Mouse (Mus musculus) lung, embryonic 15.5 days (tissue): ENCODE results near the gene Ctsg. TPM values are rescaled to one million over a fixed set of nuclear protein-coding genes. Genes with fewer than 3 reads are reported as not detected.
"Not testable (repeated sequence)": the region's sequence is repeated elsewhere in the genome, so short reads cannot be mapped to it uniquely, and the experiment has no call there.

Experiments used
- ATAC-seq: fragments of 200-750 bp; cut with Nextera tagmentation; 2 replicates; pipeline ENCODE4 v1.8.0; 2017; ENCODE audit warnings: moderate number of reproducible peaks, borderline replicate concordance; ENCODE audit not compliant: low FRiP score, low TSS enrichment; ENCODE audit errors: extremely low read depth
- H3K27ac ChIP-seq: fragments of 300-500 bp; sonication (generic); 2 replicates; pipeline ENCODE4 v1.5.1; 2015; ENCODE audit warnings: moderate library complexity, mild to moderate bottlenecking, inconsistent platforms
- H3K27me3 ChIP-seq: fragments of 300-500 bp; sonication (generic); 2 replicates; pipeline ENCODE4 v1.6.1; 2015; ENCODE audit warnings: inconsistent platforms
- H3K36me3 ChIP-seq: fragments of 300-500 bp; sonication (generic); 2 replicates; pipeline ENCODE4 v1.6.1; 2015; ENCODE audit warnings: inconsistent platforms
- H3K4me1 ChIP-seq: fragments of 300-500 bp; sonication (generic); 2 replicates; pipeline ENCODE4 v1.6.1; 2015; ENCODE audit warnings: inconsistent platforms
- H3K4me2 ChIP-seq: fragments of 300-500 bp; sonication (generic); 2 replicates; pipeline ENCODE4 v1.6.1; 2015; ENCODE audit warnings: inconsistent platforms, mild to moderate bottlenecking, moderate library complexity
- H3K4me3 ChIP-seq: fragments of 300-500 bp; sonication (generic); 2 replicates; pipeline ENCODE4 v1.5.1; 2015; ENCODE audit warnings: mild to moderate bottlenecking, inconsistent platforms
- H3K9ac ChIP-seq: fragments of 300-500 bp; sonication (generic); 2 replicates; pipeline ENCODE4 v1.6.1; 2015; ENCODE audit warnings: inconsistent platforms
- H3K9me3 ChIP-seq: fragments of 300-500 bp; sonication (generic); 2 replicates; pipeline ENCODE4 v1.6.1; 2016; ENCODE audit warnings: inconsistent platforms
- WGBS: fragments of 180-500 bp; shearing (Covaris S2); methylation state at CpG from one replicate; pipeline ENCODE4 v1.1.7; 2015; 5-methylcytosine and 5-hydroxymethylcytosine counted together
- polyA plus RNA-seq: library from polyadenylated mRNA; unstranded; fragments of >200 nt; fragmentation: Nextera tagmentation; extraction: Ambion mirVana; gene quantifications from 2 replicates; pipeline ENCODE4 v1.2.1, GENCODE M21; 2015

Gene Ctsg
- polyA plus RNA-seq = not detected in 2 replicates

- WGBS = 61% methylated on average over 10 of the region's 10 CpGs
- no peak within 1 kb of the TSS for H3K4me2 ChIP-seq
Measured at GRCm38 (mm10) chr14:56102386-56102785, at the start of gene Ctsg. Ctsg (minus strand) TSS chr14:56102574.

DNA sequence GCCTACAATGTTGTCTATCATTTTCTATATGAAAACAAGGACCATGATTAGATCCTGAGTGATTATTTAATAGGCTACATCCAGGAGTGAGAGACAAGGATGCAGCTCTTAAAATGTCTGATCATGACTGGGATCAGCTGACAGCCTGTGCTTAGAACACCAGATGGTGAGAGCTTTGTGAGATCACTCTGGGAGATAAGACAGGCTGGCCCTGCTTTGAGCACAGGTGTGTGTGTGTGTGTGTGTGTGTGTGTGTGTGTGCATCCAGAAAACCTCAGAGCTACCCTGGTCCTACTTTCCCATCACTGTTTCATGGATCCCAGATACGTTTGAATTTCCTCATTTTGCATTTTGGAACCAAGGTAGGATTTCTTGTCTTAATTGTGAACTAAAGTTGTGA, 31.3 kb upstream of the Ctsg start:
- not testable (repeated sequence) for ATAC-seq, H3K9ac ChIP-seq, H3K4me3 ChIP-seq, H3K4me1 ChIP-seq, H3K4me2 ChIP-seq, H3K27ac ChIP-seq, H3K27me3 ChIP-seq, H3K9me3 ChIP-seq, H3K36me3 ChIP-seq
- WGBS = 71% methylated on average over 1 of the region's 1 CpGs

More at GRCm38 (mm10) chr14:56102386-56102785, at the start of gene Ctsg:
- H3K4me1 ChIP-seq = no peaks in the 10 kb centered on the region
- H3K9ac ChIP-seq = no peak within 1 kb of the TSS
- no peak for ATAC-seq
- no peaks in the 10 kb centered on the region for H3K36me3 ChIP-seq
- H3K27ac ChIP-seq = no peak within 1 kb of the TSS
- H3K9me3 ChIP-seq = no peaks in the 10 kb centered on the region
- no peaks in the 10 kb centered on the region for H3K27me3 ChIP-seq
- H3K4me3 ChIP-seq = no peak within 1 kb of the TSS

- H3K27me3 ChIP-seq, H3K4me3 ChIP-seq, H3K9ac ChIP-seq, H3K36me3 ChIP-seq, H3K4me2 ChIP-seq, H3K9me3 ChIP-seq, H3K4me1 ChIP-seq, H3K27ac ChIP-seq, ATAC-seq: not testable (repeated sequence)
- 69% methylated on average over 2 of the region's 2 CpGs for WGBS
Measured at GRCm38 (mm10) chr14:56132508-56132907, 30.1 kb upstream of the Ctsg start, which contains the start of gene Gzmd. Gzmd (minus strand) TSS chr14:56132608.

GRCm38 (mm10) chr14:56128341-56128740, 26.0 kb upstream of the Ctsg start:
- H3K27me3 ChIP-seq = no peaks in the 10 kb centered on the region

GRCm38 (mm10) chr14:56123516-56123915, 21.1 kb upstream of the Ctsg start:
- Histone ChIP-seq H3K9me3 (no peaks in the 10 kb centered on the region), H3K9ac (no peak overlapping the region), H3K27me3 (no peaks in the 10 kb centered on the region), H3K36me3 (no peaks in the 10 kb centered on the region), H3K4me2 (no peak overlapping the region), H3K4me3 (no peak overlapping the region), H3K4me1 (no peaks in the 10 kb centered on the region), H3K27ac (no peak overlapping the region)
- WGBS = 80% methylated on average over 3 of the region's 3 CpGs
- ATAC-seq = no peak

More at GRCm38 (mm10) chr14:56128341-56128740, 26.0 kb upstream of the Ctsg start:
- no peaks in the 10 kb centered on the region for H3K36me3 ChIP-seq
- H3K4me3 ChIP-seq = no peak overlapping the region
- WGBS = 45% methylated on average over 3 of the region's 3 CpGs
- no peaks in the 10 kb centered on the region for H3K4me1 ChIP-seq
- no peak for ATAC-seq
- no peak overlapping the region for H3K27ac ChIP-seq
- no peak overlapping the region for H3K9ac ChIP-seq
- H3K4me2 ChIP-seq = no peak overlapping the region
- no peaks in the 10 kb centered on the region for H3K9me3 ChIP-seq

- no peak for ATAC-seq
Measured at GRCm38 (mm10) chr14:56120525-56120924, 18.2 kb upstream of the Ctsg start, which contains the start of gene Gzme. Gzme (minus strand) TSS chr14:56120625.

GRCm38 (mm10) chr14:56115531-56116310, 13.3 kb upstream of the Ctsg start:
- not testable (repeated sequence) for H3K4me1 ChIP-seq, H3K36me3 ChIP-seq, H3K4me2 ChIP-seq, H3K27me3 ChIP-seq, H3K27ac ChIP-seq, H3K9ac ChIP-seq, H3K4me3 ChIP-seq, ATAC-seq, H3K9me3 ChIP-seq
- 87% methylated on average over 33 of the region's 33 CpGs for WGBS

More at GRCm38 (mm10) chr14:56120525-56120924, 18.2 kb upstream of the Ctsg start, which contains the start of gene Gzme:
- Histone ChIP-seq H3K9me3 (no peaks in the 10 kb centered on the region), H3K36me3 (no peaks in the 10 kb centered on the region), H3K27me3 (no peaks in the 10 kb centered on the region), H3K9ac (no peak within 1 kb of the TSS), H3K27ac (no peak within 1 kb of the TSS), H3K4me2 (no peak within 1 kb of the TSS), H3K4me1 (no peaks in the 10 kb centered on the region), H3K4me3 (no peak within 1 kb of the TSS)

- no peaks in the 10 kb centered on the region for H3K4me1 ChIP-seq
- no peaks in the 10 kb centered on the region for H3K36me3 ChIP-seq
- no peak overlapping the region for H3K4me3 ChIP-seq
- WGBS = 75% methylated on average over 13 of the region's 13 CpGs
- H3K9ac ChIP-seq = no peak overlapping the region
- no peaks in the 10 kb centered on the region for H3K27me3 ChIP-seq
- no peak overlapping the region for H3K27ac ChIP-seq
- no peak for ATAC-seq
- no peak overlapping the region for H3K4me2 ChIP-seq
- no peaks in the 10 kb centered on the region for H3K9me3 ChIP-seq
Measured at GRCm38 (mm10) chr14:56105447-56106180, 3.2 kb upstream of the Ctsg start.

DNA sequence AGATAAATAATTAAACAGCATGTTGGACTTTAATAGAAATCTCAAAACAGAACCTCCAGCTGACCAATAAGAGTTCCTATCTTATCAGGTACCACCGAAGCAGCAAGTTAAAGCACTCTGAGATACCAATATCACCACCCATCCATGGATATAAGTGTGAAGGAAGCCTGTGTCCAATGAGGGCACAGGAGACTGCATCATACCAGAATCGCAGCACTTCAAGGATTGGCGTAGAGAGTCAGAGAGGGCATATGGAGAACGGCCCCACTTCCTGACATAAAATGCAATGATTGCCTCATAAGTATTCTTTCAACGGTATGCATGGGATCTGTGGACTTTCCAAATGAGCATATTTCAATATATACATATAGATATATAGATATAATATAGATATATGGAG, 2.6 kb upstream of the Ctsg start:
- ATAC-seq = no peak
- no peaks in the 10 kb centered on the region for H3K27me3 ChIP-seq

GRCm38 (mm10) chr14:56103452-56103851, 1.1 kb upstream of the Ctsg start:
- Histone ChIP-seq H3K36me3 (no peaks in the 10 kb centered on the region), H3K4me3 (no peak overlapping the region), H3K9ac (no peak overlapping the region), H3K27ac (no peak overlapping the region), H3K9me3 (no peaks in the 10 kb centered on the region), H3K27me3 (no peaks in the 10 kb centered on the region), H3K4me2 (no peak overlapping the region), H3K4me1 (no peaks in the 10 kb centered on the region)
- 53% methylated on average over 3 of the region's 3 CpGs for WGBS
- ATAC-seq = no peak

More for the DNA sequence above, 2.6 kb upstream of the Ctsg start:
- no peak overlapping the region for H3K4me2 ChIP-seq
- H3K36me3 ChIP-seq = no peaks in the 10 kb centered on the region
- no peaks in the 10 kb centered on the region for H3K9me3 ChIP-seq
- no peak overlapping the region for H3K9ac ChIP-seq
- WGBS = 70% methylated on average over 5 of the region's 5 CpGs
- no peak overlapping the region for H3K4me3 ChIP-seq
- H3K4me1 ChIP-seq = no peaks in the 10 kb centered on the region
- H3K27ac ChIP-seq = no peak overlapping the region

- ATAC-seq = no peak
- WGBS = 74% methylated on average over 4 of the region's 4 CpGs
- Histone ChIP-seq H3K36me3 (no peaks in the 10 kb centered on the region), H3K27ac (no peak overlapping the region), H3K9me3 (no peaks in the 10 kb centered on the region), H3K9ac (no peak overlapping the region), H3K4me1 (no peaks in the 10 kb centered on the region), H3K27me3 (no peaks in the 10 kb centered on the region), H3K4me2 (no peak overlapping the region), H3K4me3 (no peak overlapping the region)
Measured at GRCm38 (mm10) chr14:56098940-56099339, 3.4 kb downstream of the Ctsg start.

- 72% methylated on average over 1 of the region's 1 CpGs for WGBS
- no peaks in the 10 kb centered on the region for H3K9me3 ChIP-seq
- ATAC-seq = no peak
- no peaks in the 10 kb centered on the region for H3K27me3 ChIP-seq
- H3K4me2 ChIP-seq = no peak overlapping the region
- no peak overlapping the region for H3K9ac ChIP-seq
- no peak overlapping the region for H3K27ac ChIP-seq
- H3K4me3 ChIP-seq = no peak overlapping the region
- H3K36me3 ChIP-seq = no peaks in the 10 kb centered on the region
- no peaks in the 10 kb centered on the region for H3K4me1 ChIP-seq
Measured at GRCm38 (mm10) chr14:56097597-56097996, 4.8 kb downstream of the Ctsg start.
